ENCODE assay signal across 24 mouse cellular contexts in genomic region chr5:102687673-102688072, GRCm38 (mm10).
DNase-seq lines count a peak whose midpoint lies in the region; ATAC-seq and TF ChIP-seq lines count a peak whose summit lies in the region.
"Had no signal": no experiment of that assay in that cellular context is flagged by ENCODE, and none has a peak within 500 bp of the region (broad histone marks: within the 10 kb centered on the region; RNA-seq: fewer than 3 reads in every experiment).

No protein-coding gene starts in this region.

- no peak overlapping the region for H3K4me3 ChIP-seq in gastrocnemius, adult 2 months
- H3K4me3 ChIP-seq in left cerebral cortex, adult 2 months, result no peak overlapping the region
- H3K4me3 ChIP-seq: embryonic facial prominence, embryonic 15.5 days; forebrain, embryonic 10.5 days; limb, embryonic 15.5 days; midbrain, embryonic 10.5 days; neural tube, embryonic 12.5 days had no signal

- intact Hi-C loops in gastrocnemius, adult 2 months (cut with DNase I), result no loop called here
- intact Hi-C loops in left cerebral cortex, postnatal 4 days (cut with DNase I), result no loop called here
- intact Hi-C loops in left cerebral cortex, adult 2 months (cut with DNase I), result no loop called here

- ATAC-seq in megakaryocyte progenitor cell, adult 5-6 weeks (replicated peaks; ENCODE audit: poor library complexity), result no peak
- ATAC-seq: activated CD4-positive, CD25-positive, alpha-beta regulatory T cell, adult 4 months; Patski had no signal

- no peak for TF ChIP-seq CTCF in gastrocnemius, adult 2 months (IDR thresholded peaks at IDR 0.05)
- TF ChIP-seq CTCF in left cerebral cortex, adult 2 months (IDR thresholded peaks at IDR 0.05), result no peak

- peak; percentile 45 for DNase-seq in gastrocnemius, adult 2 months
- DNase-seq in gastrocnemius, postnatal 10 days, result no peak
- DNase-seq in left cerebral cortex, postnatal 4 days, result peak; percentile 39
- DNase-seq in left cerebral cortex, adult 2 months (ENCODE audit: extremely low spot score in 1 of 2, low spot score in 2 of 2), result no peak
- peak; percentile 76 for DNase-seq in cerebellum, adult 9-11 months
- DNase-seq in layer of hippocampus, adult 9-10 months (ENCODE audit: low spot score), result no peak
- DNase-seq: adrenal gland, postnatal 25 days; embryo, embryonic 11 days; kidney, adult 2 months; kidney, postnatal 25 days; layer of hippocampus, adult 9-11 months; lung, adult 18-20 months; lung, postnatal 36 days; right cerebral cortex, postnatal 14 days; thymus, postnatal 25 days had no signal

- H3K27ac ChIP-seq in gastrocnemius, adult 2 months, result 0 out of 2 replicates have a peak overlapping the region, but pooled peaks have one; percentile 24
- H3K27ac ChIP-seq in left cerebral cortex, adult 2 months, result no peak overlapping the region
- H3K27ac ChIP-seq: embryonic facial prominence, embryonic 15.5 days; forebrain, embryonic 10.5 days; limb, embryonic 15.5 days; midbrain, embryonic 10.5 days; neural tube, embryonic 12.5 days; stomach, postnatal 0 days had no signal

Comparison
In these comparisons a context has a peak if more than half of its experiments do, and no peak if none do; other contexts are left out.
1. DNase-seq: peak in gastrocnemius, adult 2 months (single experiment), left cerebral cortex, postnatal 4 days (single experiment) and cerebellum, adult 9-11 months (single experiment); none in gastrocnemius, postnatal 10 days (single experiment), left cerebral cortex, adult 2 months (0 of 2) and layer of hippocampus, adult 9-10 months (single experiment).